Mouse (Mus musculus) brain, embryonic 14.5 days (tissue): ENCODE measurements around the gene Zfp821. TPM values are rescaled to one million over a fixed set of nuclear protein-coding genes. Genes with fewer than 3 reads are reported as not detected.

Experiments
- DNase-seq: peaks from one replicate; pipeline ENCODE4 v3.0.0-alpha.2; 2011; ENCODE audit warnings: low read depth
- CTCF ChIP-seq: fragments of 200-500 bp; IDR thresholded peaks from 2 replicates; pipeline ENCODE4 v1.5.1; 2012; ENCODE audit warnings: inconsistent platforms, mild to moderate bottlenecking, moderate library complexity, borderline replicate concordance; ENCODE audit not compliant: insufficient read depth, insufficient read length; ENCODE audit errors: extremely low read depth
- POLR2A ChIP-seq: fragments of 200-500 bp; IDR thresholded peaks from 2 replicates; pipeline ENCODE4 v1.6.1; 2012; ENCODE audit warnings: mild to moderate bottlenecking, inconsistent platforms, borderline replicate concordance; ENCODE audit not compliant: poor library complexity, insufficient read depth, insufficient read length, severe bottlenecking; ENCODE audit errors: extremely low read depth
- polyA plus RNA-seq: library from polyadenylated mRNA; depleted of rRNA; stranded (reverse); fragments of >200 nt; gene quantifications from 2 replicates; pipeline ENCODE4 v1.2.3, GENCODE M21; 2012; rRNA removed

Zfp821 gene
- polyA plus RNA-seq, 1 experiment: 107 TPM

- TF ChIP-seq CTCF (no peak), POLR2A (no peak)
- no peak for DNase-seq
These were observed 54.9 kb downstream of the Zfp821 start for GRCm38 (mm10) chr8:109760221-109760620.

- no peak for TF ChIP-seq POLR2A
- no peak for TF ChIP-seq CTCF
- DNase-seq: no peak
These were observed 58.7 kb downstream of the Zfp821 start for GRCm38 (mm10) chr8:109764031-109764430.

GRCm38 (mm10) chr8:109766081-109766480 is 60.7 kb downstream of the Zfp821 start:
- no peak for DNase-seq
- no peak for TF ChIP-seq CTCF

- DNase-seq: no peak
- TF ChIP-seq POLR2A (no peak), CTCF (no peak)
These were observed 67.8 kb downstream of the Zfp821 start for GRCm38 (mm10) chr8:109773154-109773553.

Other genes starting within 250 kb of the Zfp821 start
- 0.88 and 3.6 TPM in 2 replicates for gene Pmfbp1, start 211.5 kb upstream of the Zfp821 start, polyA plus RNA-seq
- 19.5 and 25.3 TPM in 2 replicates for gene Dhx38, start 139.7 kb upstream of the Zfp821 start, polyA plus RNA-seq
- gene Txnl4b, start 139.7 kb upstream of the Zfp821 start, polyA plus RNA-seq: 3.8 and 7.4 TPM in 2 replicates
- 0.38 and 0.63 TPM in 2 replicates for gene Hp, start 126.4 kb upstream of the Zfp821 start, polyA plus RNA-seq
- 25.0 and 31.8 TPM in 2 replicates for gene Dhodh, start 96.9 kb upstream of the Zfp821 start, polyA plus RNA-seq
- 0.05 TPM in 1 of 2 replicates, not detected in the other for gene Pkd1l3, start 91.0 kb upstream of the Zfp821 start, polyA plus RNA-seq
- 141 and 158 TPM in 2 replicates for gene Ist1, start 12.3 kb upstream of the Zfp821 start, polyA plus RNA-seq
- 10.8 and 11.9 TPM in 2 replicates for gene Atxn1l, start 32.2 kb downstream of the Zfp821 start, polyA plus RNA-seq
- gene Ap1g1, start 73.0 kb downstream of the Zfp821 start, polyA plus RNA-seq: 81.8 and 100 TPM in 2 replicates
- 14.6 TPM in 2 replicates for gene Phlpp2, start 163.0 kb downstream of the Zfp821 start, polyA plus RNA-seq